Comparison of ENCODE assay signal across 24 mouse cellular contexts in genomic region chr9:3012054-3012621, GRCm38 (mm10). TPM values are rescaled to one million over a fixed set of nuclear protein-coding genes. Genes with fewer than 3 reads are reported as not detected.
"Had no signal": no experiment of that assay in that cellular context is flagged by ENCODE, and none has a peak within 500 bp of the region (broad histone marks: within the 10 kb centered on the region; RNA-seq: fewer than 3 reads in every experiment).

No protein-coding gene starts in this region.

RNA-seq across cellular contexts. Expression of gene Gm10721, which starts 0.8 kb away (rescaled TPM):
- total RNA-seq: left cerebral cortex, adult 18-20 months; left cerebral cortex, postnatal 25 days had no signal
- polyA plus RNA-seq: kidney, adult 2 months; kidney, embryonic 14.5 days; kidney, postnatal 0 days; large intestine, adult 2 months; limb, embryonic 10.5 days; limb, embryonic 13.5 days; liver, embryonic 13.5 days; liver, embryonic 16.5 days; lung, adult 2 months; macrophage; midbrain, embryonic 12.5 days; midbrain, embryonic 15.5 days; myocyte; neural tube, embryonic 13.5 days; small intestine, adult 2 months; spleen, adult 2 months; stomach, embryonic 16.5 days; testis, adult 2 months; urinary bladder, adult 2 months had no signal

RNA-seq across cellular contexts. Expression of gene Gm10720, which starts 3.3 kb away (rescaled TPM):
- total RNA-seq: layer of hippocampus, adult 2 months; layer of hippocampus, postnatal 25 days; left cerebral cortex, adult 18-20 months; left cerebral cortex, postnatal 25 days had no signal
- polyA plus RNA-seq: kidney, adult 2 months; kidney, embryonic 14.5 days; kidney, postnatal 0 days; large intestine, adult 2 months; limb, embryonic 10.5 days; limb, embryonic 13.5 days; liver, embryonic 13.5 days; liver, embryonic 16.5 days; lung, adult 2 months; lung, postnatal 0 days; macrophage; midbrain, embryonic 12.5 days; midbrain, embryonic 15.5 days; myocyte; neural tube, embryonic 13.5 days; small intestine, adult 2 months; spleen, adult 2 months; stomach, embryonic 16.5 days; testis, adult 2 months; urinary bladder, adult 2 months had no signal

RNA-seq across cellular contexts. Expression of gene Gm10719, which starts 5.1 kb away (rescaled TPM):
- total RNA-seq: left cerebral cortex, postnatal 25 days had no signal
- polyA plus RNA-seq: kidney, adult 2 months; kidney, embryonic 14.5 days; large intestine, adult 2 months; limb, embryonic 10.5 days; limb, embryonic 13.5 days; liver, embryonic 13.5 days; liver, embryonic 16.5 days; lung, adult 2 months; macrophage; myocyte; small intestine, adult 2 months; spleen, adult 2 months; stomach, embryonic 16.5 days; testis, adult 2 months; urinary bladder, adult 2 months had no signal

RNA-seq across cellular contexts. Expression of gene Gm11168, which starts 9.0 kb away (rescaled TPM):
- total RNA-seq: layer of hippocampus, adult 2 months; layer of hippocampus, postnatal 25 days; left cerebral cortex, adult 18-20 months; left cerebral cortex, postnatal 25 days had no signal
- polyA plus RNA-seq: kidney, adult 2 months; kidney, embryonic 14.5 days; kidney, postnatal 0 days; large intestine, adult 2 months; limb, embryonic 10.5 days; limb, embryonic 13.5 days; liver, embryonic 13.5 days; liver, embryonic 16.5 days; lung, adult 2 months; macrophage; midbrain, embryonic 12.5 days; midbrain, embryonic 15.5 days; myocyte; neural tube, embryonic 13.5 days; small intestine, adult 2 months; spleen, adult 2 months; stomach, embryonic 16.5 days; testis, adult 2 months; urinary bladder, adult 2 months had no signal

RNA-seq across cellular contexts. Expression of gene Gm10718, which starts 11.2 kb away (rescaled TPM):
- polyA plus RNA-seq: kidney, adult 2 months; kidney, embryonic 14.5 days; large intestine, adult 2 months; limb, embryonic 10.5 days; limb, embryonic 13.5 days; liver, embryonic 13.5 days; liver, embryonic 16.5 days; lung, adult 2 months; macrophage; myocyte; neural tube, embryonic 13.5 days; small intestine, adult 2 months; spleen, adult 2 months; testis, adult 2 months; urinary bladder, adult 2 months had no signal
